In the genomic region with DNA sequence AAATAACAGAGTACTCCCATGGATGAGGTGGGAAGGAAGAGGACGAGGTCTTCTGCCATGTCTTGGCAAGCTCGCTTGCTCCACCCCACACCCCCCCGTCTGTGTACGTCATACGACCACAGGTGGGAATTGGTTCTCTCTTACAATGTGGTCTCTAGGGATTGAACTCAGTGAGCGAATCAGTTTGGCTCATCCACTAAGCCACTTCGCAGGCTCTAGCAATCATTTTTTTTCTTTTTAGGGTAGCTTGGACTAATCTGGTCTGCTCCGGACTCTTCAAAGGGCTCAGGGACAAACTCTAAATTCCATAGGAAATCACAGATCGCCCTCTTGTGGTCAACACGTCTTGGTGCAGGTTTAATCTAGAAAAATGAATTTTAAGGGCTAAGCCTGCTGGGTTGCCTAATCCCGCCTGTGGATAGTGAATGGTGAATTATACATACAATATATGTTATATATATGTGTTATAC, we compare ENCODE assay signal across 8 mouse cellular contexts. TPM values are rescaled to one million over a fixed set of nuclear protein-coding genes. Genes with fewer than 3 reads are reported as not detected.
DNase-seq lines count a peak whose midpoint lies in the region; ATAC-seq and TF ChIP-seq lines count a peak whose summit lies in the region.

No protein-coding gene starts in this region.

- peak overlapping the region; percentile 54 for H3K4me2 ChIP-seq in hindbrain, postnatal 0 days (ENCODE audit: low read depth, low read length)
- H3K4me2 ChIP-seq in liver, embryonic 12.5 days, result peak overlapping the region; percentile 59

- 12% methylated on average over 11 of the region's 11 CpGs for WGBS in hindbrain, postnatal 0 days
- 25% methylated on average over 11 of the region's 11 CpGs for WGBS in liver, embryonic 12.5 days (ENCODE audit: insufficient replicate concordance)

- 0 out of 2 replicates have a peak overlapping the region, but pooled peaks have one; percentile 30 for H3K9ac ChIP-seq in hindbrain, postnatal 0 days (replicated peaks; ENCODE audit: low read length)
- H3K9ac ChIP-seq in liver, embryonic 12.5 days, result no peak overlapping the region

- H3K9me3 ChIP-seq in hindbrain, postnatal 0 days (ENCODE audit: low read length), result no peaks in the 10 kb centered on the region
- no peaks in the 10 kb centered on the region for H3K9me3 ChIP-seq in liver, embryonic 12.5 days (replicated peaks)

- no peak overlapping the region for H3K27ac ChIP-seq in hindbrain, postnatal 0 days
- no peak overlapping the region for H3K27ac ChIP-seq in liver, embryonic 12.5 days

- TF ChIP-seq CTCF in hindbrain, postnatal 0 days (IDR thresholded peaks at IDR 0.05; ENCODE audit: low read depth), result peak; percentile 86

- peak; percentile 89 for ATAC-seq in hindbrain, postnatal 0 days
- ATAC-seq in liver, embryonic 12.5 days, result peak; percentile 63

- H3K4me1 ChIP-seq in hindbrain, postnatal 0 days (ENCODE audit: insufficient read depth, low read length), result no peaks in the 10 kb centered on the region
- peaks cover 5% of the 10 kb centered on the region for H3K4me1 ChIP-seq in liver, embryonic 12.5 days

- peaks cover 1% of the 10 kb centered on the region for H3K36me3 ChIP-seq in hindbrain, postnatal 0 days (ENCODE audit: insufficient read depth, low read length)
- H3K36me3 ChIP-seq in liver, embryonic 12.5 days, result peaks cover 24% of the 10 kb centered on the region

- H3K27me3 ChIP-seq in hindbrain, postnatal 0 days (ENCODE audit: insufficient read depth, low read length), result no peaks in the 10 kb centered on the region
- H3K27me3 ChIP-seq in liver, embryonic 12.5 days (replicated peaks), result no peaks in the 10 kb centered on the region

- peak; percentile 38 for DNase-seq in right cerebral cortex, adult 18-20 months
- DNase-seq in right cerebral cortex, postnatal 25 days, result no peak
- DNase-seq in brain, embryonic 18.5 days (ENCODE audit: low read depth, low spot score), result peak; percentile 37
- peak; percentile 40 for DNase-seq in fibroblast of lung, adult 2 months (ENCODE audit: low read depth)
- peak; percentile 91 for DNase-seq in hindbrain, postnatal 0 days (ENCODE audit: low spot score)
- peak; percentile 17 to 77 for DNase-seq in natural killer cell, adult 2 months (ENCODE audit: low spot score in 2 of 2)
- DNase-seq in urinary bladder, postnatal 4 days (ENCODE audit: low spot score in 2 of 2), result no peak

- H3K4me3 ChIP-seq in hindbrain, postnatal 0 days (ENCODE audit: low read length), result peak overlapping the region; percentile 30
- peak overlapping the region; percentile 28; the same call in 1 of the 2 replicates for H3K4me3 ChIP-seq in liver, embryonic 12.5 days

RNA-seq across cellular contexts. Expression of a gene that starts 14.8 kb away (rescaled TPM):
- 41.4 and 47.2 TPM in 2 replicates for total RNA-seq in hindbrain, postnatal 0 days (2014; rRNA removed)
- 83.4 and 85.4 TPM in 2 replicates for polyA plus RNA-seq in hindbrain, postnatal 0 days (2015; fragmentation: Nextera tagmentation; extraction: Ambion mirVana)
- polyA plus RNA-seq in liver, embryonic 12.5 days (2016; fragmentation: Nextera tagmentation; extraction: Ambion mirVana), result 54.0 and 61.9 TPM in 2 replicates

RNA-seq across cellular contexts. Expression of a gene that starts 29.0 kb away (rescaled TPM):
- total RNA-seq in hindbrain, postnatal 0 days (2014; rRNA removed), result not detected in 2 replicates
- polyA plus RNA-seq in hindbrain, postnatal 0 days (2015; fragmentation: Nextera tagmentation; extraction: Ambion mirVana), result not detected in 2 replicates
- not detected in 2 replicates for polyA plus RNA-seq in liver, embryonic 12.5 days (2016; fragmentation: Nextera tagmentation; extraction: Ambion mirVana)

Comparison
In these comparisons a context has a peak if more than half of its experiments do, and no peak if none do; other contexts are left out.
1. DNase-seq: peak in right cerebral cortex, adult 18-20 months (single experiment), brain, embryonic 18.5 days (single experiment), fibroblast of lung, adult 2 months (single experiment), hindbrain, postnatal 0 days (single experiment) and natural killer cell, adult 2 months (2 of 2); none in right cerebral cortex, postnatal 25 days (single experiment) and urinary bladder, postnatal 4 days (0 of 2).